12 mouse cellular contexts compared by ENCODE assay signal in the genomic region with DNA sequence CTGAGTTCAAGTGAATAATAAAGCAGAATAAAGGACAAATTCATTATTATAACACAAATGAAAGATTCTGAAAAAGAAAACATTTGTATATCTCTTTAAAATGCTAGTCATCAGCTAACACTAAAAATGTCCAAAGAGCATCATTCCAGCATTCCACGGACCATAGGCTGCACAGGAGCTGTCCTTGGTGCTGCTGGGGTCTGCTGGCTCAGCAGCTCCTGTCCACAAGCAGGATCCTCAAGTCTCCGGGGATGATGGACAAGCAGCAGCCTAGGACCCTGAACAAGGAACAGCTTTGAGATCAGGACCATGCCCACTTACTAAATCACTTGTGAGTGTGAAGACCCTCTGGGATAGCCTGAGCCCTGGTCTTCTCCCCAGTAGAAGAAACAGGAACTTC.
DNase-seq lines count a peak whose midpoint lies in the region; ATAC-seq and TF ChIP-seq lines count a peak whose summit lies in the region.
"Had no signal": no experiment of that assay in that cellular context is flagged by ENCODE, and none has a peak within 500 bp of the region (broad histone marks: within the 10 kb centered on the region; RNA-seq: fewer than 3 reads in every experiment).

No protein-coding gene starts in this region.

- no peak overlapping the region for H3K27ac ChIP-seq in intestine, embryonic 14.5 days (ENCODE audit: low read depth)
- H3K27ac ChIP-seq in intestine, postnatal 0 days (ENCODE audit: low read depth, low read length) = no peak overlapping the region
- no peak overlapping the region for H3K27ac ChIP-seq in embryonic facial prominence, embryonic 10.5 days (replicated peaks)
- no peak overlapping the region for H3K27ac ChIP-seq in stomach, postnatal 0 days (replicated peaks)
- H3K27ac ChIP-seq in gastrocnemius, adult 2 months = no peak overlapping the region
- H3K27ac ChIP-seq: heart, embryonic 15.5 days; macrophage; neural tube, embryonic 12.5 days had no signal

- ATAC-seq in intestine, embryonic 14.5 days (replicated peaks; ENCODE audit: low FRiP score, low TSS enrichment, low read depth) = no peak
- no peak for ATAC-seq in intestine, postnatal 0 days
- ATAC-seq in stomach, postnatal 0 days (ENCODE audit: low FRiP score, low TSS enrichment) = no peak

- peak; percentile 81 for DNase-seq in intestine, embryonic 14.5 days (ENCODE audit: low spot score)
- DNase-seq in testis, postnatal 10 days (ENCODE audit: low spot score) = peak; percentile 62
- no peak for DNase-seq in testis, postnatal 14 days (ENCODE audit: low spot score)
- peak; percentile 67 for DNase-seq in embryonic facial prominence, embryonic 10.5 days (ENCODE audit: low spot score)
- DNase-seq in stomach, postnatal 0 days (ENCODE audit: low spot score) = peak; percentile 30
- DNase-seq in layer of hippocampus, postnatal 14 days (ENCODE audit: low spot score in 2 of 2) = no peak
- no peak for DNase-seq in gastrocnemius, adult 2 months

- no peak for TF ChIP-seq CTCF in intestine, postnatal 0 days (IDR thresholded peaks at IDR 0.05; ENCODE audit: low read depth)
- no peak for TF ChIP-seq CTCF in stomach, postnatal 0 days (IDR thresholded peaks at IDR 0.05; ENCODE audit: low read depth)
- TF ChIP-seq CTCF in gastrocnemius, adult 2 months (IDR thresholded peaks at IDR 0.05) = no peak

- no peak overlapping the region for H3K4me2 ChIP-seq in intestine, embryonic 14.5 days (ENCODE audit: low read length)
- no peak overlapping the region for H3K4me2 ChIP-seq in intestine, postnatal 0 days (replicated peaks; ENCODE audit: low read depth)
- H3K4me2 ChIP-seq in stomach, postnatal 0 days (replicated peaks; ENCODE audit: low read depth) = no peak overlapping the region
- H3K4me2 ChIP-seq: heart, embryonic 15.5 days; neural tube, embryonic 12.5 days had no signal

- H3K9me3 ChIP-seq in intestine, embryonic 14.5 days (ENCODE audit: control insufficient read depth, low read length) = no peaks in the 10 kb centered on the region
- H3K9me3 ChIP-seq in intestine, postnatal 0 days (ENCODE audit: control insufficient read depth) = no peaks in the 10 kb centered on the region
- no peaks in the 10 kb centered on the region for H3K9me3 ChIP-seq in embryonic facial prominence, embryonic 10.5 days
- no peaks in the 10 kb centered on the region for H3K9me3 ChIP-seq in stomach, postnatal 0 days (ENCODE audit: control insufficient read depth, low read length)
- H3K9me3 ChIP-seq: heart, embryonic 15.5 days; neural tube, embryonic 12.5 days had no signal

- 31% methylated on average over 2 of the region's 2 CpGs for WGBS in intestine, embryonic 14.5 days
- WGBS in intestine, postnatal 0 days = 36% methylated on average over 2 of the region's 2 CpGs
- WGBS in embryonic facial prominence, embryonic 10.5 days = 36% methylated on average over 2 of the region's 2 CpGs
- 20% methylated on average over 2 of the region's 2 CpGs for WGBS in stomach, postnatal 0 days

- TF ChIP-seq EP300 in stomach, postnatal 0 days (optimal IDR thresholded peaks at IDR 0.05) = no peak

- H3K4me1 ChIP-seq in intestine, embryonic 14.5 days (replicated peaks; ENCODE audit: control insufficient read depth, insufficient read depth, low read length) = no peaks in the 10 kb centered on the region
- no peaks in the 10 kb centered on the region for H3K4me1 ChIP-seq in intestine, postnatal 0 days (replicated peaks; ENCODE audit: control insufficient read depth, insufficient read depth, low read length)
- 0 out of 2 replicates have a peak, but pooled peaks cover 2% of the 10 kb centered on the region for H3K4me1 ChIP-seq in embryonic facial prominence, embryonic 10.5 days
- no peaks in the 10 kb centered on the region for H3K4me1 ChIP-seq in stomach, postnatal 0 days (replicated peaks; ENCODE audit: control insufficient read depth, insufficient read depth)
- H3K4me1 ChIP-seq: heart, embryonic 15.5 days; neural tube, embryonic 12.5 days had no signal

- no peak overlapping the region for H3K9ac ChIP-seq in intestine, embryonic 14.5 days (ENCODE audit: low read length)
- H3K9ac ChIP-seq in intestine, postnatal 0 days (ENCODE audit: low read depth, low read length) = no peak overlapping the region
- no peak overlapping the region for H3K9ac ChIP-seq in stomach, postnatal 0 days (ENCODE audit: low read length)
- H3K9ac ChIP-seq: heart, embryonic 15.5 days; neural tube, embryonic 12.5 days had no signal

- intact Hi-C loops in gastrocnemius, adult 2 months (cut with DNase I) = no loop called here

- H3K27me3 ChIP-seq in intestine, embryonic 14.5 days (replicated peaks; ENCODE audit: control insufficient read depth, insufficient read depth, low read length) = no peaks in the 10 kb centered on the region
- no peaks in the 10 kb centered on the region for H3K27me3 ChIP-seq in intestine, postnatal 0 days (replicated peaks; ENCODE audit: control insufficient read depth, insufficient read depth, low read length)
- H3K27me3 ChIP-seq in embryonic facial prominence, embryonic 10.5 days (replicated peaks; ENCODE audit: low read depth, poor library complexity, severe bottlenecking) = peaks cover 16% of the 10 kb centered on the region
- H3K27me3 ChIP-seq in stomach, postnatal 0 days (ENCODE audit: control insufficient read depth, insufficient read depth, low read length) = no peaks in the 10 kb centered on the region
- H3K27me3 ChIP-seq: heart, embryonic 15.5 days had no signal

- H3K36me3 ChIP-seq in intestine, embryonic 14.5 days (ENCODE audit: control insufficient read depth, insufficient read depth, low read length) = no peaks in the 10 kb centered on the region
- no peaks in the 10 kb centered on the region for H3K36me3 ChIP-seq in intestine, postnatal 0 days (ENCODE audit: control insufficient read depth, insufficient read depth)
- no peaks in the 10 kb centered on the region for H3K36me3 ChIP-seq in embryonic facial prominence, embryonic 10.5 days (replicated peaks)
- H3K36me3 ChIP-seq in stomach, postnatal 0 days (ENCODE audit: control insufficient read depth, insufficient read depth, low read length) = no peaks in the 10 kb centered on the region
- H3K36me3 ChIP-seq: G1E; heart, embryonic 15.5 days; neural tube, embryonic 12.5 days had no signal

- H3K4me3 ChIP-seq in intestine, embryonic 14.5 days (ENCODE audit: low read depth, low read length) = no peak overlapping the region
- no peak overlapping the region for H3K4me3 ChIP-seq in intestine, postnatal 0 days (ENCODE audit: low read depth, low read length)
- no peak overlapping the region for H3K4me3 ChIP-seq in embryonic facial prominence, embryonic 10.5 days
- H3K4me3 ChIP-seq in stomach, postnatal 0 days (ENCODE audit: low read depth, low read length) = no peak overlapping the region
- no peak overlapping the region for H3K4me3 ChIP-seq in gastrocnemius, adult 2 months
- H3K4me3 ChIP-seq: heart, embryonic 15.5 days; neural tube, embryonic 12.5 days had no signal

Comparison
In these comparisons a context has a peak if more than half of its experiments do, and no peak if none do; other contexts are left out.
1. DNase-seq: peak in intestine, embryonic 14.5 days (single experiment), testis, postnatal 10 days (single experiment), embryonic facial prominence, embryonic 10.5 days (single experiment) and stomach, postnatal 0 days (single experiment); none in testis, postnatal 14 days (single experiment), layer of hippocampus, postnatal 14 days (0 of 2) and gastrocnemius, adult 2 months (single experiment).